Mouse (Mus musculus): ENCODE data around the gene Pgpep1. TPM values are rescaled to one million over a fixed set of nuclear protein-coding genes. Genes with fewer than 3 reads are reported as not detected.

Pgpep1 gene
- total RNA-seq, 4 experiments from 2014 or later, result 19.8 to 34.7 (median 23.3) TPM

- DNase-seq (ENCODE audit: low spot score in 2 of 2), result no peak
These were observed 3.5 kb upstream of the Pgpep1 start for GRCm38 (mm10) chr8:70663691-70664090.

GRCm38 (mm10) chr8:70659604-70660272 is 450 bp downstream of the Pgpep1 start:
- peak; percentile 68 to 77 for DNase-seq (ENCODE audit: low spot score in 2 of 2)

GRCm38 (mm10) chr8:70658897-70659603 is 1.1 kb downstream of the Pgpep1 start:
- no peak for DNase-seq (ENCODE audit: low spot score in 2 of 2)

- DNase-seq (ENCODE audit: low spot score in 2 of 2), result no peak
These were observed 2.4 kb downstream of the Pgpep1 start for GRCm38 (mm10) chr8:70657739-70658138.

- DNase-seq (ENCODE audit: low spot score in 2 of 2), result no peak
These were observed 3.0 kb downstream of the Pgpep1 start for GRCm38 (mm10) chr8:70657214-70657613.

GRCm38 (mm10) chr8:70656193-70656790 is 3.9 kb downstream of the Pgpep1 start:
- no peak for DNase-seq (ENCODE audit: low spot score in 2 of 2)

- no peak for DNase-seq (ENCODE audit: low spot score in 2 of 2)
These were observed 4.7 kb downstream of the Pgpep1 start for GRCm38 (mm10) chr8:70655469-70655868.

- DNase-seq (ENCODE audit: low spot score in 2 of 2), result no peak
These were observed 6.1 kb downstream of the Pgpep1 start for GRCm38 (mm10) chr8:70654121-70654520.

- DNase-seq (ENCODE audit: low spot score in 2 of 2), result no peak
These were observed 7.0 kb downstream of the Pgpep1 start for GRCm38 (mm10) chr8:70653226-70653625.

GRCm38 (mm10) chr8:70650351-70650750 is 9.8 kb downstream of the Pgpep1 start:
- DNase-seq (ENCODE audit: low spot score in 2 of 2), result no peak

- no peak for DNase-seq (ENCODE audit: low spot score in 2 of 2)
These were observed 10.9 kb downstream of the Pgpep1 start for GRCm38 (mm10) chr8:70649324-70649723.

GRCm38 (mm10) chr8:70648921-70649320 is 11.3 kb downstream of the Pgpep1 start:
- no peak for DNase-seq (ENCODE audit: low spot score in 2 of 2)

GRCm38 (mm10) chr8:70648164-70648442 is 12.1 kb downstream of the Pgpep1 start:
- DNase-seq (ENCODE audit: low spot score in 2 of 2), result no peak

GRCm38 (mm10) chr8:70647343-70648163 is 12.6 kb downstream of the Pgpep1 start:
- no peak for DNase-seq (ENCODE audit: low spot score in 2 of 2)

- no peak for DNase-seq (ENCODE audit: low spot score in 2 of 2)
These were observed 13.4 kb downstream of the Pgpep1 start for GRCm38 (mm10) chr8:70646775-70647174.

- no peak for DNase-seq (ENCODE audit: low spot score in 2 of 2)
These were observed 13.8 kb downstream of the Pgpep1 start for GRCm38 (mm10) chr8:70646369-70646768.

- DNase-seq (ENCODE audit: low spot score in 2 of 2), result no peak
These were observed 14.5 kb downstream of the Pgpep1 start for GRCm38 (mm10) chr8:70645501-70646224.

GRCm38 (mm10) chr8:70644065-70644464 is 16.1 kb downstream of the Pgpep1 start:
- no peak for DNase-seq (ENCODE audit: low spot score in 2 of 2)

- no peak for DNase-seq (ENCODE audit: low spot score in 2 of 2)
These were observed 17.2 kb downstream of the Pgpep1 start for GRCm38 (mm10) chr8:70643019-70643418.

GRCm38 (mm10) chr8:70638752-70639151 is 21.4 kb downstream of the Pgpep1 start:
- DNase-seq (ENCODE audit: low spot score in 2 of 2), result no peak

- no peak for DNase-seq (ENCODE audit: low spot score in 2 of 2)
These were observed 23.4 kb downstream of the Pgpep1 start for GRCm38 (mm10) chr8:70636838-70637237.
